Mouse (Mus musculus) bone marrow, adult 2 months (tissue): ENCODE results near the gene Odf3. TPM values are rescaled to one million over a fixed set of nuclear protein-coding genes. Genes with fewer than 3 reads are reported as not detected.

Experiments used
- H3K27ac ChIP-seq: fragments of 200-500 bp; 2 replicates; pipeline ENCODE4 v1.5.1; 2012; ENCODE audit warnings: low read depth, mild to moderate bottlenecking, control low read depth, inconsistent platforms, low read length; ENCODE audit not compliant: control insufficient read depth, poor library complexity, insufficient read depth
- H3K4me1 ChIP-seq: fragments of 200-500 bp; 2 replicates; pipeline ENCODE4 v1.6.1; 2011; ENCODE audit warnings: low read length; ENCODE audit not compliant: control insufficient read depth, insufficient read depth
- H3K4me3 ChIP-seq: fragments of 200-500 bp; replicated peaks from 2 replicates; pipeline ENCODE3; 2011; ENCODE audit warnings: mild to moderate bottlenecking, low read depth, low read length, control low read depth; ENCODE audit not compliant: control insufficient read depth
- CTCF ChIP-seq: fragments of 200-500 bp; IDR thresholded peaks from 2 replicates; pipeline ENCODE4 v1.5.1; 2011; ENCODE audit warnings: low read length, control low read depth; ENCODE audit not compliant: control insufficient read depth, insufficient read depth
- POLR2A ChIP-seq: fragments of 200-500 bp; IDR thresholded peaks from 2 replicates; pipeline ENCODE4 v1.6.1; 2011; ENCODE audit warnings: low read depth, mild to moderate bottlenecking, control low read depth, low read length, borderline replicate concordance; ENCODE audit not compliant: control insufficient read depth
- WGBS: fragments of 180-500 bp; shearing (Covaris S2); methylation state at CpG from one replicate; pipeline ENCODE4 v1.1.7; 2018; 5-methylcytosine and 5-hydroxymethylcytosine counted together
- polyA plus RNA-seq: library from polyadenylated mRNA; stranded (reverse); fragments of >200 nt; gene quantifications from 2 replicates; pipeline ENCODE4 v1.2.4, GENCODE M21; 2011; ENCODE audit warnings: low replicate concordance; ENCODE audit not compliant: missing spikeins, insufficient read depth, insufficient read length

Odf3 gene
- polyA plus RNA-seq, 1 experiment: not detected

- WGBS: 82% methylated on average over 9 of the region's 9 CpGs
Observed at GRCm38 (mm10) chr7:140836243-140837115, 11.1 kb upstream of the Odf3 start.

GRCm38 (mm10) chr7:140839556-140839955, 8.0 kb upstream of the Odf3 start:
- no peak for TF ChIP-seq POLR2A
- no peak for TF ChIP-seq CTCF
- Histone ChIP-seq H3K27ac (no peak overlapping the region), H3K4me3 (no peak overlapping the region), H3K4me1 (no peaks in the 10 kb centered on the region)
- 67% methylated on average over 5 of the region's 5 CpGs for WGBS

More at GRCm38 (mm10) chr7:140836243-140837115, 11.1 kb upstream of the Odf3 start:
- no peaks in the 10 kb centered on the region for H3K4me1 ChIP-seq
- H3K27ac ChIP-seq: no peak overlapping the region
- TF ChIP-seq CTCF: no peak
- TF ChIP-seq POLR2A: no peak
- H3K4me3 ChIP-seq: no peak overlapping the region

- TF ChIP-seq POLR2A (no peak), CTCF (no peak)
- Histone ChIP-seq H3K4me1 (no peaks in the 10 kb centered on the region), H3K4me3 (no peak overlapping the region), H3K27ac (no peak overlapping the region)
- WGBS: 43% methylated on average over 19 of the region's 19 CpGs
Observed at GRCm38 (mm10) chr7:140840750-140841735, 6.6 kb upstream of the Odf3 start.

GRCm38 (mm10) chr7:140843806-140844205, 3.8 kb upstream of the Odf3 start:
- 78% methylated on average over 7 of the region's 7 CpGs for WGBS
- no peak overlapping the region for H3K27ac ChIP-seq
- no peaks in the 10 kb centered on the region for H3K4me1 ChIP-seq
- H3K4me3 ChIP-seq: no peak overlapping the region
- no peak for TF ChIP-seq POLR2A
- no peak for TF ChIP-seq CTCF

- no peak within 1 kb of the TSS for H3K4me3 ChIP-seq
- H3K27ac ChIP-seq: no peak within 1 kb of the TSS
- H3K4me1 ChIP-seq: no peaks in the 10 kb centered on the region
- 27% methylated on average over 14 of the region's 14 CpGs for WGBS
- TF ChIP-seq CTCF: peak; percentile 98
- no peak for TF ChIP-seq POLR2A
Observed at GRCm38 (mm10) chr7:140844905-140845665, 2.5 kb upstream of the Odf3 start, which contains the start of gene Scgb1c1. Gene Scgb1c1 (plus strand): TSS chr7:140845547.

- no peak overlapping the region for H3K4me3 ChIP-seq
- H3K4me1 ChIP-seq: no peaks in the 10 kb centered on the region
- TF ChIP-seq POLR2A (no peak), CTCF (no peak)
- WGBS: 60% methylated on average over 4 of the region's 4 CpGs
- no peak overlapping the region for H3K27ac ChIP-seq
Observed at GRCm38 (mm10) chr7:140845683-140846082, 1.9 kb upstream of the Odf3 start.

GRCm38 (mm10) chr7:140846676-140847075, 929 bp upstream of the Odf3 start:
- Histone ChIP-seq H3K4me3 (no peak overlapping the region), H3K4me1 (no peaks in the 10 kb centered on the region), H3K27ac (no peak overlapping the region)
- 77% methylated on average over 10 of the region's 10 CpGs for WGBS
- TF ChIP-seq CTCF (no peak), POLR2A (no peak)

GRCm38 (mm10) chr7:140848591-140848990, 986 bp downstream of the Odf3 start:
- no peak for TF ChIP-seq POLR2A
- no peak for TF ChIP-seq CTCF
- Histone ChIP-seq H3K4me3 (no peak overlapping the region), H3K4me1 (no peaks in the 10 kb centered on the region), H3K27ac (no peak overlapping the region)
- WGBS: 86% methylated on average over 10 of the region's 10 CpGs
